ENCODE assay signal across 8 mouse cellular contexts in genomic region chr2:118926361-118926997, GRCm38 (mm10). TPM values are rescaled to one million over a fixed set of nuclear protein-coding genes. Genes with fewer than 3 reads are reported as not detected.
DNase-seq lines count a peak whose midpoint lies in the region; ATAC-seq and TF ChIP-seq lines count a peak whose summit lies in the region.

Gene Chst14 (plus strand): TSS chr2:118926496.

- H3K9ac ChIP-seq in hindbrain, embryonic 15.5 days = peak within 1 kb of the TSS; percentile 49
- H3K9ac ChIP-seq in limb, embryonic 13.5 days = peak within 1 kb of the TSS; percentile 91
- H3K9ac ChIP-seq in midbrain, embryonic 12.5 days (replicated peaks) = peak within 1 kb of the TSS; percentile 82

- peak; percentile 36; the same call in 1 of the 2 replicates for TF ChIP-seq POLR2A in spleen, adult 2 months (IDR thresholded peaks at IDR 0.05; ENCODE audit: low read depth, low read length)

- peak within 1 kb of the TSS; percentile 59 for H3K4me3 ChIP-seq in hindbrain, embryonic 15.5 days
- H3K4me3 ChIP-seq in limb, embryonic 13.5 days = peak within 1 kb of the TSS; percentile 85
- peak within 1 kb of the TSS; percentile 68 for H3K4me3 ChIP-seq in midbrain, embryonic 12.5 days
- peak within 1 kb of the TSS; percentile 88 for H3K4me3 ChIP-seq in spleen, adult 2 months (ENCODE audit: extremely low read depth, insufficient read depth, insufficient read length)

- H3K36me3 ChIP-seq in hindbrain, embryonic 15.5 days = peaks cover 25% of the 10 kb centered on the region
- H3K36me3 ChIP-seq in limb, embryonic 13.5 days = peaks cover 30% of the 10 kb centered on the region
- peaks cover 25% of the 10 kb centered on the region for H3K36me3 ChIP-seq in midbrain, embryonic 12.5 days
- H3K36me3 ChIP-seq in spleen, adult 2 months (ENCODE audit: control insufficient read depth, insufficient read depth, low read length) = peaks cover 8% of the 10 kb centered on the region

- no peak for TF ChIP-seq CTCF in spleen, adult 2 months (IDR thresholded peaks at IDR 0.05; ENCODE audit: extremely low read depth, insufficient read depth, insufficient read length, insufficient replicate concordance)

- H3K4me1 ChIP-seq in hindbrain, embryonic 15.5 days (replicated peaks) = peaks cover 20% of the 10 kb centered on the region
- peaks cover 33% of the 10 kb centered on the region for H3K4me1 ChIP-seq in limb, embryonic 13.5 days
- peaks cover 38% of the 10 kb centered on the region for H3K4me1 ChIP-seq in midbrain, embryonic 12.5 days
- peaks cover 8% of the 10 kb centered on the region; the same call in 1 of the 2 replicates for H3K4me1 ChIP-seq in spleen, adult 2 months (ENCODE audit: control insufficient read depth, insufficient read depth, insufficient read length)

- peak within 1 kb of the TSS; percentile 94 for H3K4me2 ChIP-seq in hindbrain, embryonic 15.5 days
- peak within 1 kb of the TSS; percentile 93 for H3K4me2 ChIP-seq in limb, embryonic 13.5 days (replicated peaks)
- peak within 1 kb of the TSS; percentile 94 for H3K4me2 ChIP-seq in midbrain, embryonic 12.5 days (replicated peaks)

- no peak within 1 kb of the TSS for H3K27ac ChIP-seq in hindbrain, embryonic 15.5 days (replicated peaks)
- H3K27ac ChIP-seq in limb, embryonic 13.5 days = peak within 1 kb of the TSS; percentile 72
- H3K27ac ChIP-seq in midbrain, embryonic 12.5 days (replicated peaks) = no peak within 1 kb of the TSS
- H3K27ac ChIP-seq in spleen, adult 2 months (ENCODE audit: insufficient read depth, low read length) = no peak within 1 kb of the TSS

- no peaks in the 10 kb centered on the region for H3K9me3 ChIP-seq in hindbrain, embryonic 15.5 days
- no peaks in the 10 kb centered on the region for H3K9me3 ChIP-seq in limb, embryonic 13.5 days
- no peaks in the 10 kb centered on the region for H3K9me3 ChIP-seq in midbrain, embryonic 12.5 days

- peak; percentile 84 for ATAC-seq in hindbrain, embryonic 15.5 days (ENCODE audit: low FRiP score, low read depth)
- ATAC-seq in limb, embryonic 13.5 days (ENCODE audit: low FRiP score, low read depth) = peak; percentile 92
- ATAC-seq in midbrain, embryonic 12.5 days (ENCODE audit: low FRiP score, low read depth) = peak; percentile 89

- H3K27me3 ChIP-seq in hindbrain, embryonic 15.5 days = no peaks in the 10 kb centered on the region
- H3K27me3 ChIP-seq in limb, embryonic 13.5 days = no peaks in the 10 kb centered on the region
- peaks cover 6% of the 10 kb centered on the region; the same call in 1 of the 2 replicates for H3K27me3 ChIP-seq in midbrain, embryonic 12.5 days
- no peaks in the 10 kb centered on the region for H3K27me3 ChIP-seq in spleen, adult 2 months (ENCODE audit: control insufficient read depth, insufficient read depth, low read length)

- WGBS in hindbrain, embryonic 15.5 days = 3% methylated on average over 40 of the region's 47 CpGs
- under 1% methylated on average over 41 of the region's 47 CpGs for WGBS in limb, embryonic 13.5 days
- WGBS in midbrain, embryonic 12.5 days = under 1% methylated on average over 37 of the region's 47 CpGs
- WGBS in spleen, adult 2 months = 2% methylated on average over 44 of the region's 47 CpGs

- DNase-seq in left cerebral cortex, adult 18-20 months (ENCODE audit: low spot score in 2 of 2) = peak; percentile 24 to 33
- no peak for DNase-seq in left cerebral cortex, adult 9 months (ENCODE audit: low spot score in 2 of 2)
- DNase-seq in cerebellum, postnatal 25 days = peak; percentile 60 to 81
- DNase-seq in gastrocnemius, postnatal 10 days = peak; percentile 80
- peak in 1 of 2 experiments; percentile 73 for DNase-seq in spleen, adult 2 months (ENCODE audit: low read depth in 1 of 2, low spot score in 2 of 2)

RNA-seq across cellular contexts. Expression of gene Chst14, which starts in this region (rescaled TPM):
- total RNA-seq in left cerebral cortex, adult 18-20 months (2021) = 1 to 10 TPM; 1.8 to 2.9 TPM
- 10 to 100 TPM in 1 of 2 experiments, 1 to 10 TPM in 1; 9.8 to 11.3 TPM for total RNA-seq in gastrocnemius, postnatal 10 days (2021)
- 6.2 and 6.9 TPM in 2 replicates for polyA plus RNA-seq in hindbrain, embryonic 15.5 days (2015; fragmentation: Nextera tagmentation; extraction: Ambion mirVana)
- 51.2 and 51.9 TPM in 2 replicates for polyA plus RNA-seq in limb, embryonic 13.5 days (2015; fragmentation: Nextera tagmentation; extraction: Ambion mirVana)
- 14.5 and 19.5 TPM in 2 replicates for polyA plus RNA-seq in midbrain, embryonic 12.5 days (2016; fragmentation: Nextera tagmentation; extraction: Ambion mirVana)
- polyA plus RNA-seq in spleen, adult 2 months (2012; rRNA removed) = 7.0 and 8.2 TPM in 2 replicates

Comparison
In these comparisons a context has a peak if more than half of its experiments do, and no peak if none do; other contexts are left out.
1. DNase-seq: peak in left cerebral cortex, adult 18-20 months (2 of 2), cerebellum, postnatal 25 days (2 of 2) and gastrocnemius, postnatal 10 days (single experiment); none in left cerebral cortex, adult 9 months (0 of 2).
2. Peak in every context shown above with its lines, with median percentiles within 50 percentile points of each other: ATAC-seq, H3K4me2 ChIP-seq, H3K4me3 ChIP-seq and H3K9ac ChIP-seq.